Mouse (Mus musculus) liver, embryonic 16.5 days (tissue): ENCODE results near the gene Dock9. TPM values are rescaled to one million over a fixed set of nuclear protein-coding genes. Genes with fewer than 3 reads are reported as not detected.
A peak's percentile ranks its signal among the peaks of the same experiment; 100 is the strongest.

Experiments
- ATAC-seq: fragments of 200-750 bp; cut with Nextera tagmentation; 2 replicates; pipeline ENCODE4 v1.8.0; 2017; ENCODE audit warnings: low read depth, mild to moderate bottlenecking, moderate number of reproducible peaks, moderate library complexity
- H3K27ac ChIP-seq: fragments of 300-500 bp; sonication (generic); 2 replicates; pipeline ENCODE4 v1.5.1; 2014; ENCODE audit warnings: mild to moderate bottlenecking, low read length
- H3K27me3 ChIP-seq: fragments of 300-500 bp; sonication (generic); 2 replicates; pipeline ENCODE4 v1.6.1; 2014; ENCODE audit warnings: low read depth, low read length, mixed read lengths; ENCODE audit not compliant: control insufficient read depth, insufficient read depth
- H3K36me3 ChIP-seq: fragments of 300-500 bp; sonication (generic); 2 replicates; pipeline ENCODE4 v1.6.1; 2014; ENCODE audit warnings: mild to moderate bottlenecking; ENCODE audit not compliant: control insufficient read depth, insufficient read depth
- H3K4me1 ChIP-seq: fragments of 300-500 bp; sonication (generic); 2 replicates; pipeline ENCODE4 v1.6.1; 2014; ENCODE audit warnings: low read depth, low read length, mixed read lengths; ENCODE audit not compliant: control insufficient read depth
- H3K4me2 ChIP-seq: fragments of 300-500 bp; sonication (generic); 2 replicates; pipeline ENCODE4 v1.6.1; 2014; ENCODE audit warnings: low read depth, low read length, mixed read lengths
- H3K4me3 ChIP-seq: fragments of 300-500 bp; sonication (generic); 2 replicates; pipeline ENCODE4 v1.5.1; 2014; ENCODE audit warnings: low read depth, mild to moderate bottlenecking, low read length
- H3K9ac ChIP-seq: fragments of 300-500 bp; sonication (generic); 2 replicates; pipeline ENCODE4 v1.6.1; 2014; ENCODE audit warnings: low read depth, low read length
- H3K9me3 ChIP-seq: fragments of 300-500 bp; sonication (generic); replicated peaks from 2 replicates; pipeline ENCODE4 v1.6.1; 2016; ENCODE audit warnings: low read length; ENCODE audit not compliant: control insufficient read depth
- WGBS: fragments of 180-500 bp; shearing (Covaris S2); extraction: QIAGEN DNeasy Blood & Tissue Kit; methylation state at CpG from one replicate; pipeline ENCODE4 v1.1.7; 2014; ENCODE audit not compliant: insufficient replicate concordance; 5-methylcytosine and 5-hydroxymethylcytosine counted together
- polyA plus RNA-seq: library from polyadenylated mRNA; unstranded; fragments of >200 nt; fragmentation: Nextera tagmentation; extraction: Ambion mirVana; gene quantifications from 2 replicates; pipeline ENCODE4 v1.2.1, GENCODE M21; 2015

Gene Dock9
- polyA plus RNA-seq, 1 experiment from 2014 or later, result 1.6 TPM

DNA sequence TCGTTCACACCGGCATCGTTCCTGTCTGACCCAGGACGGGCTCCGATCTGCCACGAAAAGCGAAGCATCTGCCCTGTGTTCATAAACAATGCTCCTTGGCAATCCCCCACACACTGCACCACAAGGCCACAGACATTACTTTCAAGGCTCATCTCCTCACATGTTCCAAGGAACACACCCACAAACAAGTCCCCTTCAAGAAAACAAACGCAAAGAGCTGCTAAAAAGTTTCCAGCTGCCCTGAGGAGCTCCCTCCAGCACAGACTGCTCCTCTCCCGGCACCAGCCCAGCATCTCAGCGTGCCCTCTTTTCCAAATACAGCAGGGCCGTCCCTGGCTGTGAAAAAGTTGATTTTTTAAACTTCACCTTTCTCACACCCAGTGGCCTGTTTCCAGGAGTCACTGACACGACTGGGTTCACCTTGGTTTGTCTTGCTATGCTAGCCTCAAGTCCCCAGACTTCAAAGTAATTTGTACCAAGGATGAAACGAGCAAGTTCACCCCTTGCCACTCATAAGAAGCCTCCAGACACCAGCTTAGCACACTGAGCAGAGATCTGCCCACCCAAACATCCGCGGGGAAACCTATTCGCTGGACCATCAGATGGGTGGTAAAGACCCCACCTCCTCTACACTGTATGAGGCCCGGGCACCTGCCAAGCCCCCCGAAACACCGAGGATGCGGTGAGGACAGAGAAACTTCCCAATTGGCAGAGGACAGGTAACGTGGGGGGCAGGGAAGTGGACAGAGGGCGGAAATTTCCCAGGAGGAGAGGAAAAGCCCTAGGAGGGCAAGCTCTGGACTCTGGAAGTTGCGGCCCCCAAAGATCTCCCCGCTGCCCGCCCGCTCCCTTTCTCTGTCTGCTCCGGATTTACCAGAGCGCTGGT, 823 bp downstream of the Dock9 start:
- H3K27ac ChIP-seq, result no peak overlapping the region; the same call in 1 of the 2 replicates
- WGBS, result 13% methylated on average over 27 of the region's 28 CpGs

DNA sequence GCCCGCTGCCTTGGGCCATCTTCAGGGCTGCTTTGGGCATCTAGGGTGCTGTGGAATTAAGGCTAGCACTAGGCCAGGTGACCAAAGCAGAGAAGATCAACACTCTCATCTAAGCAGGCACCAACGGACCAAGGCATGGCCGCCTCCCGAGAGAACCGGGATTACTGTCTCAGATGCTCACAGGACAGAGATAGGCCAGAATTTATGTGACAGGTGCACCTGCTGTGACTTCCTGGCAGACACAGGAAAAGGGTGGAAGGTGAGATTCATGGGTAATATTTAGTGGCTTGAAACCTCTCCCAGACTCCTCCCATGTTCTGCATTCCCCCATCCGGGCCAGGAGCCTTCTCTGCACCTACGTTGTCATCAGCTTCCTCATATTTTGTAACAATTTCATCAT, 2.1 kb downstream of the Dock9 start:
- Histone ChIP-seq H3K27me3 (peaks cover 16% of the 10 kb centered on the region), H3K4me1 (peaks cover 19% of the 10 kb centered on the region), H3K4me2 (no peak overlapping the region), H3K9me3 (no peaks in the 10 kb centered on the region), H3K4me3 (no peak overlapping the region), H3K36me3 (no peaks in the 10 kb centered on the region), H3K9ac (no peak overlapping the region), H3K27ac (no peak overlapping the region)
- 69% methylated on average over 7 of the region's 7 CpGs for WGBS
- no peak for ATAC-seq

More for the DNA sequence above, 823 bp downstream of the Dock9 start:
- Histone ChIP-seq H3K27me3 (peaks cover 16% of the 10 kb centered on the region), H3K36me3 (no peaks in the 10 kb centered on the region), H3K9ac (peak overlapping the region; percentile 60), H3K4me1 (peaks cover 19% of the 10 kb centered on the region), H3K4me3 (peak overlapping the region; percentile 69), H3K4me2 (peak overlapping the region; percentile 90), H3K9me3 (no peaks in the 10 kb centered on the region)
- ATAC-seq, result no peak

DNA sequence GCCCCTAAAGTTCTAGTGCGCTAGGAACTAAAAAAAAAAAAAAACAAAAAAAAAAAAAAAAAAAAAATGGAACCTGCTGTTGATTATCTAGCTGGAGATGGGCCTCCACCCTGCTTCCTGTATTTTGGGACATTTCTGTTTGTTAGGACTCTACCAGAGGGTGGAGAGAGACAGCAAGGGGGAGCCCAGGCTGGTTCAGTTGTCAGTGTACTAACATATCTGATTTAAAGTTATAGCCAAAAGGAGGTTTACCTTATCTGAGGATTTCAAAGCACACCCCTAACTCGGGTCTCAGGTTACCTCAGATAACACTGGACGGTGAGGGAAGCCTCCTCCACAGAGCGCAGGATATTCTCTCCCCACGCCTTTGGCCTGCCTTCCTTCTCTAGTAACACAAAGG, 4.0 kb downstream of the Dock9 start:
- WGBS, result 21% methylated on average over 5 of the region's 5 CpGs
- Histone ChIP-seq H3K27ac (no peak overlapping the region), H3K4me1 (peaks cover 16% of the 10 kb centered on the region), H3K9me3 (no peaks in the 10 kb centered on the region), H3K27me3 (peaks cover 16% of the 10 kb centered on the region), H3K4me3 (no peak overlapping the region), H3K9ac (no peak overlapping the region), H3K36me3 (no peaks in the 10 kb centered on the region), H3K4me2 (no peak overlapping the region)
- ATAC-seq, result no peak

DNA sequence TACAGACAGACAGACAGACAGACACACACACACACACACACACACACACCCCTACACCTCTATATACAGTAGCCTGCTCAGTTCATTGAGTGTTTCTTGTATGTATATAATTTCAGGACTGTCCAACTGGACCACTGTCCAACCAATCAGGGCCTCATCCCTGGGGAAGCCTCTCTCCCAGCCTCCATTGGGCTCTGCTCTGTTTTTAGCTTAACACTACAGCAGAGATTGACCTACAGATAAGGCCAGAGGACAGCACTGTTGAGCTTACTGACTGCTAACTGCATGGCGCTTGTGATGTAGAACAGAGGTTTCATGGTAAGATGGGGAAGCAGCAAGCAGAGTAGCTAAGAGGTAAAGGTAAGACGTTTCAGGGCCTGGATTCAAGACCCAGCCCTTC, 5.7 kb downstream of the Dock9 start:
- Histone ChIP-seq H3K27ac (no peak overlapping the region), H3K4me1 (peaks cover 4% of the 10 kb centered on the region), H3K4me2 (no peak overlapping the region), H3K9ac (no peak overlapping the region), H3K27me3 (peaks cover 10% of the 10 kb centered on the region), H3K36me3 (no peaks in the 10 kb centered on the region), H3K4me3 (no peak overlapping the region), H3K9me3 (no peaks in the 10 kb centered on the region)
- 62% methylated on average over 2 of the region's 2 CpGs for WGBS
- ATAC-seq, result no peak

DNA sequence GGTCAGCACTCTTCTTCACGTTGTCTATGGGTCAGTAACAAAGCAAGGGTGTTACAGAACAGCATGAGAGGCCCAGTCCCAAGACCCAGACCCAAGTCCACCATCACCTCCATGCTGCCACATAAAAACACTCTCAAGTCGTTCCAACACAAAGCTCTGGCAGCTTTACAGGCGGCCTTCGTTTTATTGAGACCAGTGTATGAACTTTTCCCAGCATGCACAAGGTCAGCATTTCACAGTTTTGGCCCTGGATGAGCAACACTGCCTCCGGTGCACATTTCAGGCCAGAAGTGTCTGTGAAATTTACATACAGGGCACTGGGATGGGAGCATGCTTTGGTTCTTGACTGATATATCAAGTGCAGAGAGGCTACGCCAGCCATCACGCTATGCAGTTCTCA, 6.5 kb downstream of the Dock9 start:
- Histone ChIP-seq H3K4me1 (peaks cover 4% of the 10 kb centered on the region; the same call in 1 of the 2 replicates), H3K4me3 (no peak overlapping the region), H3K4me2 (no peak overlapping the region), H3K27ac (no peak overlapping the region), H3K27me3 (peaks cover 1% of the 10 kb centered on the region), H3K9ac (no peak overlapping the region), H3K36me3 (no peaks in the 10 kb centered on the region), H3K9me3 (no peaks in the 10 kb centered on the region)
- 63% methylated on average over 7 of the region's 7 CpGs for WGBS
- ATAC-seq, result no peak

DNA sequence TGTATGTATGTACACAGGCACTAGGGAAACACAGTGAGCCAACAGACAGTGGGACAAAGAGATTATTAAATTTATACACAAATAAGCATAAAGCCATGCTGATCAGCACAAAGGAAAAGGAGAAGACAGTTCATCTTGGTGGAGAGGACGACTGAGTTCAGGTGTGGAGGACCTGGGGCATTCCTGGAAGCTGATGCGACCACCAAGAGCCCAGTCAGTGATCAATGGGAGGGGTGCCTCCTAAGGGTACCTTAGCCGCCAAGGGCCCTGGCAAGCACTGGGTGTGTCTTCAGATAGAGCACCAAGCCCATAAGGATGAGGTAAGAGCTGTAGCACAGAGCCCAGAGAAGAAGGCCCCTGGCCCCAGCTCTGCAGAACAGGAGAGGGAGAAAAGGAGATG, 8.4 kb downstream of the Dock9 start:
- Histone ChIP-seq H3K9me3 (no peaks in the 10 kb centered on the region), H3K27me3 (no peaks in the 10 kb centered on the region), H3K9ac (no peak overlapping the region), H3K4me2 (no peak overlapping the region), H3K27ac (no peak overlapping the region), H3K4me1 (peaks cover 4% of the 10 kb centered on the region; the same call in 1 of the 2 replicates), H3K36me3 (no peaks in the 10 kb centered on the region), H3K4me3 (no peak overlapping the region)
- 50% methylated on average over 3 of the region's 3 CpGs for WGBS
- no peak for ATAC-seq

DNA sequence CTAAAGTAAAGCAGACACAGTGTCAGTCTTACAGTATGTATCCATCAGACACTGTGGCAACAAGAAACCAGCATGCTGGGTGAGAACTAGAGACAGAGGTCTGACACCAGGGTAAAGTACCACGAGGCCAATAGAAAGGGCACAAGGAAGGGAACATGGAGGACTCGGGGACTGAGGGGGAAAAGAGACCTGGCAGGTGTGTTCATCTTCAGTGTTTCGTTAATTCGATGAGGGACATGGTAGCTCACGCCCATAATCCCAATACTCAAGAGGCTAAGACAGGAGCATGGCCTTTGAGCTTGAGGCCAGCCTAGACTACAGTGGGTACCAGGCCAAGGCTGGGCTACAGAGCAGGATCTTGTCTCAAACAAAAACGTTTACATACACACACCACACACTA, 9.2 kb downstream of the Dock9 start:
- no peaks in the 10 kb centered on the region for H3K9me3 ChIP-seq
- H3K27me3 ChIP-seq, result no peaks in the 10 kb centered on the region
- no peak for ATAC-seq
- no peaks in the 10 kb centered on the region for H3K4me1 ChIP-seq
- no peak overlapping the region for H3K4me3 ChIP-seq
- H3K27ac ChIP-seq, result no peak overlapping the region
- WGBS, result 61% methylated on average over 6 of the region's 6 CpGs
- H3K4me2 ChIP-seq, result no peak overlapping the region
- no peaks in the 10 kb centered on the region for H3K36me3 ChIP-seq
- no peak overlapping the region for H3K9ac ChIP-seq

DNA sequence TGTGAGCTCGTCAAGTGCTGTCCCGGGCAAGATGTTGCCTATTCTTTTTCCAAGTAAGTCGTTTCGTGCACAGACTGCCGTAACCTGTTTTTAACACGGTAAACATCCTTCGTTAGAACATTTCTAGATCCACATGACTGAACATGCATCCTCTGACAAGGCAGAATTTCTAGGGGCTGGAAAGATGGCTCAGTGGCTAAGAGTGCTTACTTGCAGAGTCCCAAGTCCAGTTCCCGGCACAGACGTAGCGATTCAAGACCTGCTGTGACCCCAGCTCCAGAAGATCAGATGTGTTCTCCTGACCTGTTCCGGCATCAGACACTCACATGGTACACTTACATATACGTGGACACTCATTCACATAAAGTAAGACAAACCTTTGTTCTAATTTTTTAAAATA, 10.2 kb downstream of the Dock9 start:
- no peak overlapping the region for H3K27ac ChIP-seq
- no peak for ATAC-seq
- no peaks in the 10 kb centered on the region for H3K36me3 ChIP-seq
- no peak overlapping the region for H3K9ac ChIP-seq
- H3K9me3 ChIP-seq, result no peaks in the 10 kb centered on the region
- H3K4me1 ChIP-seq, result no peaks in the 10 kb centered on the region
- 81% methylated on average over 12 of the region's 12 CpGs for WGBS
- no peak overlapping the region for H3K4me2 ChIP-seq
- H3K27me3 ChIP-seq, result no peaks in the 10 kb centered on the region
- no peak overlapping the region for H3K4me3 ChIP-seq

DNA sequence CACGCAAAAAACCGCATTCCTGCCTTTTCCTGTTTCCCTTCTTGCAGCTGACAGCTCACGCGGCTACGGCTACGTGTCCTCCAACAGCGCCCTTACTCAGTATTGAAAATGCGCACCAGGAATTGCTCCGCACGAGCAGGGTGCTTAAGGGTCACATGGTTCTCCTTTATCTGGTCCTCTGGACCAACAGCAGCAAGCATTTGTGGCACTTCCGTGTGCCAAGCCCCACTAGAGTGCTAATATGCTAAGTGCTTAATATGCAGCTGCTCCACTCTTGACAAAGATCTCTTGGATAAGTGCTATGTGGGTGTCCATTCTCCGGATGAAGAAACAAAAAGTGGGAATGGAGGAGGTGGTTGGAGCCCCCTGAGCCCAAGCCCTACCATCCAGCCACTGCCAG, 10.7 kb downstream of the Dock9 start:
- 70% methylated on average over 12 of the region's 12 CpGs for WGBS
- no peak for ATAC-seq
- Histone ChIP-seq H3K36me3 (no peaks in the 10 kb centered on the region), H3K9ac (no peak overlapping the region), H3K4me3 (no peak overlapping the region), H3K4me2 (no peak overlapping the region), H3K9me3 (no peaks in the 10 kb centered on the region), H3K27ac (no peak overlapping the region), H3K27me3 (no peaks in the 10 kb centered on the region), H3K4me1 (no peaks in the 10 kb centered on the region)
